Mouse (Mus musculus) G1E (cell line): Measurements from ENCODE around the gene Tulp1. TPM values are rescaled to one million over a fixed set of nuclear protein-coding genes. Genes with fewer than 3 reads are reported as not detected.

ENCODE experiments used
- ATAC-seq: 2 replicates; pipeline ENCODE4 v1.8.0; 2016; ENCODE audit warnings: mild to moderate bottlenecking; ENCODE audit not compliant: insufficient number of reproducible peaks, poor library complexity, low FRiP score, severe bottlenecking; ENCODE audit errors: extremely low read depth
- DNase-seq: peaks from one replicate; pipeline ENCODE4 v3.0.0; 2012; ENCODE audit warnings: low spot score
- H3K27me3 ChIP-seq: 2 replicates; pipeline ENCODE4 v1.6.1; 2012; ENCODE audit warnings: mild to moderate bottlenecking, low read length, inconsistent platforms; ENCODE audit not compliant: insufficient read depth
- H3K36me3 ChIP-seq: replicated peaks from 2 replicates; pipeline ENCODE3; 2012; ENCODE audit warnings: mild to moderate bottlenecking, inconsistent platforms
- H3K4me1 ChIP-seq: 2 replicates; pipeline ENCODE4 v1.6.1; 2012; ENCODE audit warnings: low read depth, low read length, inconsistent platforms, mixed read lengths; ENCODE audit not compliant: insufficient read depth
- H3K4me3 ChIP-seq: 2 replicates; pipeline ENCODE4 v1.5.1; 2012; ENCODE audit warnings: low read depth, mild to moderate bottlenecking, inconsistent platforms, low read length, moderate library complexity, mixed read lengths
- H3K9me3 ChIP-seq: replicated peaks from 2 replicates; pipeline ENCODE4 v1.6.1; 2012; ENCODE audit warnings: inconsistent platforms
- CTCF ChIP-seq: IDR thresholded peaks from 2 replicates; pipeline ENCODE4 v1.5.1; 2012; ENCODE audit warnings: low read depth, low read length, inconsistent platforms, mixed read lengths
- GATA1 ChIP-seq: IDR thresholded peaks from 2 replicates; pipeline ENCODE4 v1.6.1; 2012; ENCODE audit warnings: borderline replicate concordance, low read length, inconsistent platforms, mixed read lengths
- GATA2 ChIP-seq: IDR thresholded peaks from 2 replicates; pipeline ENCODE4 v1.6.1; 2012; ENCODE audit warnings: low read depth, low read length, inconsistent platforms, borderline replicate concordance
- POLR2AphosphoS5 ChIP-seq: IDR thresholded peaks from 2 replicates; pipeline ENCODE4 v1.6.1; 2012; ENCODE audit warnings: low read depth, low read length, inconsistent platforms; ENCODE audit not compliant: insufficient replicate concordance
- TAL1 ChIP-seq: conservative IDR thresholded peaks from 2 replicates; pipeline ENCODE4 v1.6.1; 2012; ENCODE audit warnings: low read depth, low read length, inconsistent platforms, mixed read lengths
- polyA plus RNA-seq: library from polyadenylated mRNA; stranded (reverse); fragments of >175 nt; gene quantifications from 2 replicates; pipeline ENCODE4 v1.2.3, GENCODE M21; 2012
- total RNA-seq, 2 experiments: library from RNA; stranded (forward) in 1 of 2; stranded (reverse) in 1 of 2; fragments of 200-1000 nt in 1 of 2; fragments of >200 nt in 1 of 2; fragmentation: Nextera tagmentation in 1 of 2; gene quantifications; 2 replicates each; pipeline ENCODE4 v1.2.3; 2014 to 2017

Gene Tulp1
- total and polyA plus RNA-seq, 3 experiments = 0.16 TPM; not detected in 2

DNA sequence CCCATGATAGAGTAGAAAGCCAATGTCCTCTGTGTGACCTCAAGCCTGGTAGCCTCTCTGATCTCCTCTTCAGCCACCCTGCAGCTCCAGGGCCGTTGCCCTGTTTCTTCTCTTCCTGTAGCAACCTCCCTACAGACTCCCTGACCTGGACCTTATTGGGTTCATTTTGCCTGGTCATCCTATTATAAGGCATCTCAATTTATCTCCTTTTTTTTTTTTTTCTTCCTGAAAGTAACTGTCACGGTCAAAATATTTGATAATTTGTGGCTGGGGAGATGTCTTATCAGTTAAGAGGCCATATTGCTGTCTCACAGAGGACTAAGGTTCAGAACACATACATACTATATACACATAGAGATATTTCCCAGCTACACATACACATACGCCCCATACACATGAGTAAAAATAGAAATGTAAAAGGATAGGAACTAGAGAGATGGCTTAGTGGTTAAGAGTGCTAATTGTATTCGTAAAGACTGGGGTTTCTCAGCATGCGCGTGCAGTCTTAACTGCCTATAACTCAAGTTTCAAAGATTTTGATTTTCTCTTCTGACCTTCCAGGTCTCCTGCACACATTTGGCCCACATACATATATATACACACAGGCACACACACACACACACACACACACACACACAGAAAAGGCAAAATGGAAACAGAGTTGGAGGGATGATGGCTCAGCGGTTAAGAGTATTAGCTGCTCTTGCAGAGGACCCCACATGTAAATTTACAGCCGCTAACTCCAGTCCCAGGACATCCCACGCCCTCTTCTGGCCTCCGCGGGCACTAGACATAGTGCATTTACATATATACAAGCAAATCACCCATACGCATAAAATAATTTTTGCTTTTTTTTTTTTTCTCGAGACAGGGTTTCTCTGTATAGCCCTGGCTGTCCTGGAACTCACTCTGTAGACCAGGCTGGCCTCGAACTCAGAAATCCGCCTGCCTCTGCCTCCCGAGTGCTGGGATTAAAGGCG, 52.5 kb downstream of the Tulp1 start:
- DNase-seq = no peak
- TF ChIP-seq TAL1 = no peak
- no peak for TF ChIP-seq GATA2
- no peak for TF ChIP-seq GATA1
- TF ChIP-seq POLR2AphosphoS5 = no peak
- TF ChIP-seq CTCF = no peak

DNA sequence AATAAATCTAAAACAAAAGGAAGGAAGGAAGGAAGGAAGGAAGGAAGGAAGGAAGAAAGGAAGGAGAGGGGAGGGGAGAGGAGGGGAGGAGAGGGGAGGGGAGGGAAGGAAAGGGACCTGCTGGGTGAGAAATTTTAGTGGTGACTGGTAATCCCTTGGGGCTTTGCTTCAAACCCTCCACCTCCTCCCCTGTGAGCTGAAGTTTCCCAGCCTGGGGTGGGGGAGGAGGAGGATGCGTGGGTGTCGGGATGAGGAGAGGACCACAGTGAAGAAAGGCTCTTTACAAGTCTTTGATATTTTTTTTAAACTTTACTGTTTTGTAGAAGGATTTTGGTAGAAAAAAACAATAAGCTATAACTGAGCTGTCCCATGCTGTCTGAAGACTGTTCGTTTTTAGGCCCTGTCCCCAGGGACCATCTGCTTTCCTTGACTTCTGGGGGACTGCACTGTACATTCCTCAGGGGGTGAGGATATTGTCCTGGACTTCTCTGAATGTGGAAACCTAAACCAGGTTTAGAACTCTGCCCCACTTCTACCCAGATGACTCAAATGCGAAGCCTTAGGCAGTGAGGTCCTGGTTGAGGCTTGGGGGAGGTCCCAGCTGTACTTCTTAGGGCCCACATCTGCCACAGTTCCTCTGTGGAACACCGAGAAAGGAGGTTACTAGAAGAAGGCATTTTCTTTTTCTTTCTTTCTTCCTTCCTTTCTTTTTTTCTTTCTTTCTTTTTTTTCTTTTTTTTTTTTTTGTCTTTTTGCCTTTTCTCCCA, 53.5 kb downstream of the Tulp1 start:
- Histone ChIP-seq H3K4me3 (no peak overlapping the region; the same call in 1 of the 2 replicates), H3K9me3 (no peaks in the 10 kb centered on the region), H3K27me3 (no peaks in the 10 kb centered on the region), H3K4me1 (peaks cover 68% of the 10 kb centered on the region), H3K36me3 (peaks cover 18% of the 10 kb centered on the region)
- no peak for TF ChIP-seq POLR2AphosphoS5
- no peak for TF ChIP-seq TAL1
- TF ChIP-seq GATA2 = no peak
- no peak for TF ChIP-seq GATA1
- TF ChIP-seq CTCF = no peak
- ATAC-seq (no peak), DNase-seq (peak; percentile 43)

More for the DNA sequence above, 52.5 kb downstream of the Tulp1 start:
- Histone ChIP-seq H3K9me3 (no peaks in the 10 kb centered on the region), H3K4me1 (peaks cover 70% of the 10 kb centered on the region), H3K4me3 (peak overlapping the region; percentile 90), H3K27me3 (no peaks in the 10 kb centered on the region), H3K36me3 (peaks cover 28% of the 10 kb centered on the region)
- ATAC-seq = no peak

DNA sequence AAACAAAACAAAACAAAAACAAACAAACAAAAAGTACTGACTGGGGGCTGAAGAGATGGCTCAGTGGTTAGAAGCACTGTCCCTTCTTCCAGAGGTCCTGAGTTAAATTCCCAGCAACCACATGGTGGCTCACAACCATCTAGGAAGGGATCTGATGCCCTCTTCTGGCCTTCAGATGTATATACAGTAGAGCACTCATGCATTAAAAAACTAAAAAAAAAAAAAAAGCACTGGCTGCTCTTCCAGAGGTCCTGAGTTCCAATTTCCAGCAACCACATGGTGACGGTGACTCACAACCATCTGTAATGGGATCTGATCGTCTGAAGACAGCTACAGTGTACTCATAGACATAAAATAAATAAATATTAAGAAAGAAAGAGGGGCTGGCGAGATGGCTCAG, 54.2 kb downstream of the Tulp1 start:
- no peak overlapping the region for H3K4me3 ChIP-seq
- no peaks in the 10 kb centered on the region for H3K9me3 ChIP-seq
- peaks cover 62% of the 10 kb centered on the region for H3K4me1 ChIP-seq
- DNase-seq (no peak), ATAC-seq (no peak)
- H3K27me3 ChIP-seq = no peaks in the 10 kb centered on the region
- H3K36me3 ChIP-seq = peaks cover 11% of the 10 kb centered on the region
- no peak for TF ChIP-seq CTCF

DNA sequence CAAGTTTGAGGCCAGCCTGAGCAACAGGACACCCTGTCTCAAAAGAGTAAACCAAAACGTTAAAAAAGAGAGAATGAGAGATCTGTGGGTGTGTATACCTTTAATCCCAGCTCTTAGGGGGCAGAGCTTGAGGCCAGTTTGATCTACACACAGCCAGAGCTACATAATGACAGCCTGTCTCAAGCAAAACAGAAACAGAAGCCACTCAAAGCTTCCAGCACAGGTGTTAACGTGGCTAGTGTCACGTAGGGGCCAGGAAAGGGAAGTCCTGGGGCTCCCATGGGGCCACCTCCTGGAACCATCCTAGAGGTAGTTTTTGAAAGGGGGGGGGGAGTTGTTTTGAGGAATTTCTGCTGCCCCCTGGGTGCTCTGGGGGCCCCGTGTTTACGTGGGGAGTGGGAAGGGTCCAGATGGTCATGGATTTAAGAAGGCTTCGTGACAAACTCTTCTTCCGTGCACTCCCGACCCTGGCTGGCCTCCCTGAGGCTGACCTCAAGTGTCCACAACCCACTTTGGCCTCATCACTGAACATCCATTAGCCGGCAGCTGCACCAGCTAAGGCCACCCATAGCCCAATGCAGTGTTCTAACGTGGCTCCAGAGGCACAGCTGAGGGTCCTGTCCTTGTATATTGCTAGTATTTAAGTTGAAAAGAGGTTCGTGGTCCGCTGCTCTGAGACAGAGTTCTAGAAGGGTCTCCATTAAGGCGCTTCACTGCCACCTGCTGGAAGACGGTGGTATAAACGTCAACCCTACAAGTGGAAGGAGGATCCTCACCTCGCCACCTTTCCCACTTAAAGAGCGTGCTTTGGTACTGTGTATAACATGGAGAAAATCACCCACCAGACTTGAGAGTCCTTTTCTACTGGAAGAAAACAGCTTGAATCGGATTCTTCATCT, 56.5 kb downstream of the Tulp1 start:
- ATAC-seq (no peak), DNase-seq (peak; percentile 69)
- no peaks in the 10 kb centered on the region for H3K36me3 ChIP-seq
- H3K27me3 ChIP-seq = peaks cover 4% of the 10 kb centered on the region; the same call in 1 of the 2 replicates
- H3K4me1 ChIP-seq = peaks cover 48% of the 10 kb centered on the region
- H3K4me3 ChIP-seq = peak overlapping the region; percentile 63; the same call in 1 of the 2 replicates
- H3K9me3 ChIP-seq = peaks cover 7% of the 10 kb centered on the region
- TF ChIP-seq GATA2 = no peak
- peak; percentile 73 for TF ChIP-seq CTCF
- no peak for TF ChIP-seq POLR2AphosphoS5

DNA sequence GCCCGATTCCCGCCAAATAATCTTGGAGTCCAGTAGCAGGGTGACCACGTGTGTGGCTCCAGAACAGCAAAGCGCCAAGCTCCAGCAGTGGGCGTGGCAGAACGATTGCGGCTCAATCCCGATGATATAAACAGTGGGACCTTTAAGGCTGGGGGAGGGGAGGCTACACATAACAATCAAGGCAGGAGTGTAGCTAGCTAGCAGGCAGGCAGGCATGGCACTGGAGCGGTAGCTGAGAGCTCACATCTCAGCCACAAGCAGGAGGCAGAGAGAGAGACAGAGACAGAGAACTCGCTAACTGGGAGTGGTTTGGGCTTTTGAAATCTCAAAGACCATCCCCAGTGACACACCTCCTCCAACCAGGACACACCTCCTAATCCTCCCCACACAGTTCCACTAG, 59.9 kb downstream of the Tulp1 start:
- ATAC-seq (no peak), DNase-seq (no peak)
- H3K27me3 ChIP-seq = peaks cover 10% of the 10 kb centered on the region; the same call in 1 of the 2 replicates
- H3K9me3 ChIP-seq = peaks cover 7% of the 10 kb centered on the region
- peaks cover 41% of the 10 kb centered on the region for H3K4me1 ChIP-seq
- peaks cover 14% of the 10 kb centered on the region for H3K36me3 ChIP-seq
- H3K4me3 ChIP-seq = no peak overlapping the region
- TF ChIP-seq CTCF (no peak), TAL1 (no peak), GATA1 (no peak), GATA2 (no peak), POLR2AphosphoS5 (no peak)

Other genes with a start within 250 kb of the Tulp1 start
- not detected in 2 replicates for gene Scube3, start 223.1 kb downstream of the Tulp1 start, total RNA-seq (2014; fragmentation: Nextera tagmentation)
- gene Scube3, start 223.1 kb downstream of the Tulp1 start, total RNA-seq (2017) = 0.12 and 0.22 TPM in 2 replicates
- not detected in 2 replicates for gene Scube3, start 223.1 kb downstream of the Tulp1 start, polyA plus RNA-seq
- gene Zfp523, start 188.1 kb downstream of the Tulp1 start, total RNA-seq (2014; fragmentation: Nextera tagmentation) = 18.2 and 20.8 TPM in 2 replicates
- 11.9 and 15.7 TPM in 2 replicates for gene Zfp523, start 188.1 kb downstream of the Tulp1 start, total RNA-seq (2017)
- 39.9 and 48.5 TPM in 2 replicates for gene Zfp523, start 188.1 kb downstream of the Tulp1 start, polyA plus RNA-seq
- gene Def6, start 157.4 kb downstream of the Tulp1 start, total RNA-seq (2014; fragmentation: Nextera tagmentation) = 38.5 and 58.4 TPM in 2 replicates
- gene Def6, start 157.4 kb downstream of the Tulp1 start, total RNA-seq (2017) = 92.8 and 113 TPM in 2 replicates
- 308 and 346 TPM in 2 replicates for gene Def6, start 157.4 kb downstream of the Tulp1 start, polyA plus RNA-seq
- gene Ppard, start 132.5 kb downstream of the Tulp1 start, total RNA-seq (2014; fragmentation: Nextera tagmentation) = 19.1 and 23.4 TPM in 2 replicates
- 2.6 and 3.0 TPM in 2 replicates for gene Ppard, start 132.5 kb downstream of the Tulp1 start, total RNA-seq (2017)
- gene Ppard, start 132.5 kb downstream of the Tulp1 start, polyA plus RNA-seq = 17.8 and 17.9 TPM in 2 replicates
- 33.9 and 34.5 TPM in 2 replicates for gene Fance, start 51.7 kb downstream of the Tulp1 start, total RNA-seq (2014; fragmentation: Nextera tagmentation)
- 50.1 and 50.7 TPM in 2 replicates for gene Fance, start 51.7 kb downstream of the Tulp1 start, total RNA-seq (2017)
- gene Fance, start 51.7 kb downstream of the Tulp1 start, polyA plus RNA-seq = 79.0 and 80.0 TPM in 2 replicates
- gene Rpl10a, start 36.8 kb downstream of the Tulp1 start, total RNA-seq (2014; fragmentation: Nextera tagmentation) = 2,842 and 3,361 TPM in 2 replicates
- gene Rpl10a, start 36.8 kb downstream of the Tulp1 start, total RNA-seq (2017) = 987 and 1,219 TPM in 2 replicates
- 7,805 and 8,433 TPM in 2 replicates for gene Rpl10a, start 36.8 kb downstream of the Tulp1 start, polyA plus RNA-seq
- 0.90 TPM in 1 of 2 replicates, not detected in the other for gene Tead3, start 14.4 kb downstream of the Tulp1 start, total RNA-seq (2014; fragmentation: Nextera tagmentation)
- 0.06 and 0.22 TPM in 2 replicates for gene Tead3, start 14.4 kb downstream of the Tulp1 start, total RNA-seq (2017)
- 0.41 and 0.47 TPM in 2 replicates for gene Tead3, start 14.4 kb downstream of the Tulp1 start, polyA plus RNA-seq
- 11.7 and 16.4 TPM in 2 replicates for gene Fkbp5, start 152.3 kb upstream of the Tulp1 start, total RNA-seq (2014; fragmentation: Nextera tagmentation)
- 14.0 and 18.5 TPM in 2 replicates for gene Fkbp5, start 152.3 kb upstream of the Tulp1 start, total RNA-seq (2017)
- gene Fkbp5, start 152.3 kb upstream of the Tulp1 start, polyA plus RNA-seq = 36.6 and 41.4 TPM in 2 replicates
- gene Armc12, start 165.6 kb upstream of the Tulp1 start, total RNA-seq (2014; fragmentation: Nextera tagmentation) = not detected in 2 replicates
- gene Armc12, start 165.6 kb upstream of the Tulp1 start, total RNA-seq (2017) = not detected in 2 replicates
- 0.07 TPM in 1 of 2 replicates, not detected in the other for gene Armc12, start 165.6 kb upstream of the Tulp1 start, polyA plus RNA-seq
- not detected in 2 replicates for gene Clpsl2, start 184.2 kb upstream of the Tulp1 start, total RNA-seq (2014; fragmentation: Nextera tagmentation)
- not detected in 2 replicates for gene Clpsl2, start 184.2 kb upstream of the Tulp1 start, total RNA-seq (2017)
- gene Clpsl2, start 184.2 kb upstream of the Tulp1 start, polyA plus RNA-seq = not detected in 2 replicates
- gene Clps, start 195.5 kb upstream of the Tulp1 start, total RNA-seq (2014; fragmentation: Nextera tagmentation) = not detected in 2 replicates
- not detected in 2 replicates for gene Clps, start 195.5 kb upstream of the Tulp1 start, total RNA-seq (2017)
- not detected in 2 replicates for gene Clps, start 195.5 kb upstream of the Tulp1 start, polyA plus RNA-seq
- gene Lhfpl5, start 210.4 kb upstream of the Tulp1 start, total RNA-seq (2014; fragmentation: Nextera tagmentation) = not detected in 2 replicates
- not detected in 2 replicates for gene Lhfpl5, start 210.4 kb upstream of the Tulp1 start, total RNA-seq (2017)
- gene Lhfpl5, start 210.4 kb upstream of the Tulp1 start, polyA plus RNA-seq = not detected in 2 replicates